Mouse (Mus musculus) kidney, embryonic 16.5 days (tissue): Measurements from ENCODE around the gene Fam173a. TPM values are rescaled to one million over a fixed set of nuclear protein-coding genes. Genes with fewer than 3 reads are reported as not detected.

Source experiments
- ATAC-seq: fragments of 200-750 bp; cut with Nextera tagmentation; 2 replicates; pipeline ENCODE4 v1.8.0; 2017; ENCODE audit warnings: moderate TSS enrichment; ENCODE audit not compliant: low FRiP score, low TSS enrichment
- H3K27ac ChIP-seq: fragments of 300-500 bp; sonication (generic); 2 replicates; pipeline ENCODE4 v1.5.1; 2014; ENCODE audit warnings: low read length
- H3K27me3 ChIP-seq: fragments of 300-500 bp; sonication (generic); 2 replicates; pipeline ENCODE4 v1.6.1; 2014; ENCODE audit warnings: low read length, control low read depth, mixed read lengths; ENCODE audit not compliant: insufficient read depth
- H3K36me3 ChIP-seq: fragments of 300-500 bp; sonication (generic); 2 replicates; pipeline ENCODE4 v1.6.1; 2014; ENCODE audit warnings: low read length, control low read depth, mixed read lengths; ENCODE audit not compliant: insufficient read depth
- H3K4me1 ChIP-seq: fragments of 300-500 bp; sonication (generic); 2 replicates; pipeline ENCODE4 v1.6.1; 2014; ENCODE audit warnings: low read length, control low read depth, mixed read lengths; ENCODE audit not compliant: insufficient read depth
- H3K4me2 ChIP-seq: fragments of 300-500 bp; sonication (generic); replicated peaks from 2 replicates; pipeline ENCODE4 v1.6.1; 2014; ENCODE audit warnings: low read depth, low read length
- H3K4me3 ChIP-seq: fragments of 300-500 bp; sonication (generic); 2 replicates; pipeline ENCODE4 v1.5.1; 2014; ENCODE audit warnings: mild to moderate bottlenecking, low read length
- H3K9ac ChIP-seq: fragments of 300-500 bp; sonication (generic); replicated peaks from 2 replicates; pipeline ENCODE4 v1.6.1; 2014; ENCODE audit warnings: low read length
- H3K9me3 ChIP-seq: fragments of 300-500 bp; sonication (generic); 2 replicates; pipeline ENCODE4 v1.6.1; 2016; ENCODE audit warnings: low read length, control low read depth
- WGBS: fragments of 180-500 bp; shearing (Covaris S2); extraction: QIAGEN DNeasy Blood & Tissue Kit; methylation state at CpG from one replicate; pipeline ENCODE4 v1.1.7; 2014; 5-methylcytosine and 5-hydroxymethylcytosine counted together
- polyA plus RNA-seq: library from polyadenylated mRNA; unstranded; fragments of >200 nt; fragmentation: Nextera tagmentation; extraction: Ambion mirVana; gene quantifications from 2 replicates; pipeline ENCODE4 v1.2.1, GENCODE M21; 2015

Gene Fam173a
- polyA plus RNA-seq, 1 experiment from 2014 or later = 109 TPM

DNA sequence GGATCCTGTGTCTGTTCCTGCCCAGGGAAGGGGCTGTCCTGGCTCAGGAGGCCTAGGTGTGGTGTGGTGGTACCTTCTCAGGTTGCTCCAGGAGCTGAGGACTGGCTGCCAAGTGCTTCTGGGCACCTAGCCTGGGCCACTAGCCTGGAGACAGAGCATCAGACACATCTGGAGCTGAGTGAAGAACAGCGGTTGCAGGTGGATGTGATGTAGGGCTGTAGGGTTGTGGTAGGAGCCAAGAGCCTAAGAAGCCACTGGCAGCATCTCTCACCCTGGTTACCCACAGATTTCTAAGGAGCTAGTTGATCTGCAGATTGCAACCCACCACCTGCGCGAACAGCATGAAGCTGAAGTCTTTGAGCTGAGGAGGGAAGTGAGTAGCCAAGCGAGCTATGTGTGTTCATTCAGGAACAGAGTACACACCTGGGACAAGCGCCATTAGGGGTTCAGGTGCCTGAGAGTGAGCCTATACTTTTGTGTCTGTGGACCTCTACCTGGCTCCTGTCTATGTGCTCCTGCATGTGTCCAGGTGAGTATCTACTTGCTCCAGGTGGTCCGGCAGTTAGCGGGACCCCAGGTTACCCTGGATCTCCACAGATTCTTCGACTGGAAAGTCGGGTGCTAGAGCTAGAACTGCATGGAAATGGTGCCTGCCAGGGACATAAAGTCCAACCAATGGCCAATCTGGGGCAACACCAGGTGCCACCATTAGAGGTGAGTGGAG is 5.8 kb downstream of the Fam173a start:
- Histone ChIP-seq H3K27me3 (no peaks in the 10 kb centered on the region), H3K9ac (no peak overlapping the region), H3K4me3 (no peak overlapping the region), H3K4me2 (no peak overlapping the region), H3K27ac (no peak overlapping the region), H3K36me3 (peaks cover 16% of the 10 kb centered on the region), H3K4me1 (peaks cover 29% of the 10 kb centered on the region), H3K9me3 (no peaks in the 10 kb centered on the region)
- 91% methylated on average over 9 of the region's 9 CpGs for WGBS
- no peak for ATAC-seq

DNA sequence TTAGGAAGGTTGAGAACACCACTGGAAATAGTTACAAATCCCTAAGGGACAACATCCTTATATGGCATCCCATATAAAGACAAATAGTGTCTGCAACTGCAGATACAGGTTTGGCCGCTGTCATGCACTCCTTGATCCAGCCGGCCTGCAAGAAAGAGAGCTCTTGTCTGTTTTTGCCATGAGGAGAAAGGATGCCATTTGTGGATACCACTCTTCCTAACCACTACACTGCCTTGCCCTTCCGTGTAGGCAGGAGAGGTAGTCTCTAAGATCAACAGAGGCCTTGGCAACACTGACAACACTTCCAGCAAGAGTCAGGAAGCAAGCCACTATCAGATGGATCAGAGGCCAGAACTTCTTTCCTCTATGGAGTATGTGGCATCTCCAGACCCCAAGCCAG is 6.4 kb downstream of the Fam173a start, which contains the start of gene Ccdc78:
Ccdc78 (plus strand) TSS at position 301 of the 400 bp plus-strand sequence.
- H3K36me3 ChIP-seq = peaks cover 22% of the 10 kb centered on the region
- WGBS = 78% methylated on average over 3 of the region's 3 CpGs

DNA sequence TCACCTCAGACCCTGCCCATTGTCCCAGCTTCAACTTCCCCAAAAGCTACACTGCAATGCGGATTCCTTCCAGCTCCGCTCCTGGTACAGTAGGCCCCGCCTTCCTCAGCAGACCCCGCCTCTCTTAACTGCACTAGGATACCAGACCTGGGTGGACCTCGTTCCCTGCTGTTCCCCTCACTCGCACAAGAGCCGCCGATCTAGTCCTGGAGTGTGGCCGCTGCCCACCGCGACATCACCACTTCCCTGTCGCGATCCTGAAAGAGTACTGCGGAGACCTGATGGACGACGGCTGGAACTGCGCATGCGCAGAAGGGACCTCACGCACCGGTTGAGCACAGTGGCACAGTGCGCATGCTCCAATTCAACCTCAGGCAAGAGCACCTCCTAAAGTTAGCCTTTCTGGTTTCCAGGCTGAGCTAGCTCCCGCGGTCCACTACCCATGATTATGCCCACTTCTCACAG is 7.4 kb downstream of the Fam173a start, which contains the start of gene Haghl:
Haghl (minus strand) TSS at position 393 of the 465 bp plus-strand sequence.
- WGBS = under 1% methylated on average over 23 of the region's 23 CpGs
- H3K9me3 ChIP-seq = no peaks in the 10 kb centered on the region
- peaks cover 30% of the 10 kb centered on the region for H3K36me3 ChIP-seq
- H3K4me2 ChIP-seq = peak within 1 kb of the TSS; percentile 90
- peaks cover 16% of the 10 kb centered on the region for H3K4me1 ChIP-seq
- peak within 1 kb of the TSS; percentile 86 for H3K9ac ChIP-seq
- no peaks in the 10 kb centered on the region for H3K27me3 ChIP-seq
- peak; percentile 79 for ATAC-seq
- H3K4me3 ChIP-seq = peak within 1 kb of the TSS; percentile 85
- peak within 1 kb of the TSS; percentile 95 for H3K27ac ChIP-seq

More for the DNA sequence above, 6.4 kb downstream of the Fam173a start, which contains the start of gene Ccdc78:
- peak within 1 kb of the TSS; percentile 86 for H3K9ac ChIP-seq
- no peaks in the 10 kb centered on the region for H3K27me3 ChIP-seq
- H3K4me3 ChIP-seq = peak within 1 kb of the TSS; percentile 85
- no peak for ATAC-seq
- H3K9me3 ChIP-seq = no peaks in the 10 kb centered on the region
- H3K27ac ChIP-seq = peak within 1 kb of the TSS; percentile 95
- peaks cover 26% of the 10 kb centered on the region for H3K4me1 ChIP-seq
- H3K4me2 ChIP-seq = peak within 1 kb of the TSS; percentile 90

DNA sequence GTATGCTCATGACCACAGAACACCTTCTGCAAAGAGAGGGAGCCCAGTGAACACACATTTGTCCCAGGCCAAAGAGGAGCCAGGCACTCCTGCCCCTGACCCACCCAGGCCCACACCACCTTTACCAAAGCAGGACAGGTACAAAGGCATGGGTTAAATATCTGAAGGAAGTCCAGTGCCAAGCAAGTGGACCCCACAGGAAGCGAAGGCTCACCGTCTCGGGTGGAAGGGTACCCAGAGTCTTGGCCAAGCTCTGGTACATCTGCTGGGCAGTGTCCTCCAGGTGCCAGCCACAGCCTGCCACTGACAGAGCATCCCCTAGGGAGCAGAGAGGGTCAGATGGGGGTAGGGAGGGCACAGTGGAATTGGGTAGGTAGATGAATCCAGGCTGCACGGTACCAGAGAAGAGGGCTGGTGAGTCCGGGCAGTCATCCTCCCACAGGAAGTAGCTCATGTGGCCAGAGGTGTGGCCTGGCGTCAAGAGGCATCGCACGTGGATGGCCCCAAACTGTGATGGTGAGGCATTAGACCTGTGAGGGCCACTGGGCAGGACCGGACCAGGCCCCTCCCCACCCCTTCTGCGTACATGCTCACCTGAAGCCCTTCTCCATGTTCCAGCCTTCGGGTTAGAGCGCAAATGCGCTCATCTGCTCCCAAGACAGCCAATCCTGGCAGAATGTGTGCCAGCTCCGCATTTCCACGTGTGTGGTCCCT is 8.7 kb downstream of the Fam173a start:
- no peak for ATAC-seq
- Histone ChIP-seq H3K4me1 (peaks cover 16% of the 10 kb centered on the region), H3K27me3 (no peaks in the 10 kb centered on the region), H3K4me3 (peak overlapping the region; percentile 85), H3K9ac (peak overlapping the region; percentile 86), H3K9me3 (no peaks in the 10 kb centered on the region), H3K4me2 (peak overlapping the region; percentile 90), H3K36me3 (peaks cover 36% of the 10 kb centered on the region), H3K27ac (no peak overlapping the region)
- 71% methylated on average over 15 of the region's 15 CpGs for WGBS

DNA sequence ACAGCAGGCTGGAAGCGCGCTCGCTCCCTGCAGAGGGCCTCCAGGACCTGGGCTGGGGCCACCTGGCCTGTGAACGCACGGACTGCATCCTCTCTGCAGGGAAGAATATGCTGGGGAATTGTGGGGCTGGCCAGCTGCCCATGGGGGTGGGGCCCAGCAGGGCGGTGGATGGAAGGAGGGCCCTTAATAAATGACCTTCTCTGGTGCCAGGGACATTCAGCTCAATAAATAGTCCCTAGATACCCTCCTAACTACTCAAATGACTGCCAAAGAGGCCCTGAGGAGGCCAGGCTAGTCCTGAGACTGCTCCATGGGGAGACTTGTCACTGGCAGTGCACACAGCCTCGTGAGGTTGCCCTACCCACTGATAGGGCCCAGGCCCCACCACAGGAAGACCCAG is 9.6 kb downstream of the Fam173a start:
- Histone ChIP-seq H3K27ac (no peak overlapping the region), H3K9ac (no peak overlapping the region), H3K27me3 (no peaks in the 10 kb centered on the region), H3K9me3 (no peaks in the 10 kb centered on the region), H3K36me3 (peaks cover 36% of the 10 kb centered on the region), H3K4me3 (no peak overlapping the region), H3K4me1 (peaks cover 16% of the 10 kb centered on the region), H3K4me2 (no peak overlapping the region)
- 81% methylated on average over 7 of the region's 7 CpGs for WGBS
- no peak for ATAC-seq

DNA sequence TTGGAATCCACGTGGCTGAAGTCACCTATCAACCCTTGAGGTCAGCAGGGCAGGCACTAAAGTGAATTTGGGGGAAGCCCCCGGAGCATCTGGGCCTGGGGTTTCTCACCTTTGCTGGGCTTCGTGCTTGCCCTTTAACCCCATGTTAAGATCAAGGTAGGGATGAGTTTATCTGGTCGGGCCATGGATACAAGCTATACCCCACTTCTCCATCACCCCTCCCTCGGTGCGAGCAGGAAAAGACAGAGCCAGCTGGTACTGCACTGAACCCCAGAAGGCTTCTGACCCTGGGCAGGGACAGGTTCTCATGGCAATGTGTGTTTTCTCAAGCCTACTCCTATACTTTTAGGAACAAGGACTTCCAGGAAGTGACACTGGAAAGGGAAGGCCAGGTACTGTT is 11.4 kb downstream of the Fam173a start:
- H3K9ac ChIP-seq = no peak overlapping the region
- H3K4me1 ChIP-seq = peaks cover 16% of the 10 kb centered on the region
- H3K27me3 ChIP-seq = no peaks in the 10 kb centered on the region
- WGBS = 70% methylated on average over 6 of the region's 6 CpGs
- no peak overlapping the region for H3K4me3 ChIP-seq
- H3K36me3 ChIP-seq = peaks cover 45% of the 10 kb centered on the region
- no peaks in the 10 kb centered on the region for H3K9me3 ChIP-seq
- no peak overlapping the region for H3K4me2 ChIP-seq
- ATAC-seq = no peak
- H3K27ac ChIP-seq = no peak overlapping the region

DNA sequence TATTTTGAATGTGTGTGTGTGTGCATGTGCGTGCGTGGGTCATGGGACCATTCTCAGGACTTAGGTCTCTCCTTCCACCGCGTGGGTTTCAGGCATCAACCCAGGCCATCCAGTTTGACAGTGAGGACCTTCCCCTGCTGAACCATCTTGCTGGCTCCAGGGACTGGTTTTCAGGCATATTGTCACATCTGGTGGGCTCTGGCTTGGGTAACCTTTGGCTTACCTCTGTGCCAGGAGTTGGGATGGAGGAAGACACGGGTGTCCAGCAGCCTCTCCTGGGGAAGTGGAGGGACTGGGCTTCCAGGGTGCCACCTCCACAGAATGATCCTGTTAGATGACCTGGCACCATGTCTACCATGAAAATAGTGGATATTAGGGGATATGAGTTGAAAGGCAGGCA is 14.8 kb downstream of the Fam173a start:
- Histone ChIP-seq H3K9me3 (no peaks in the 10 kb centered on the region), H3K4me2 (no peak overlapping the region), H3K27me3 (no peaks in the 10 kb centered on the region), H3K27ac (no peak overlapping the region), H3K36me3 (peaks cover 41% of the 10 kb centered on the region), H3K4me1 (peaks cover 8% of the 10 kb centered on the region), H3K9ac (no peak overlapping the region), H3K4me3 (no peak overlapping the region)
- 94% methylated on average over 5 of the region's 5 CpGs for whole genome bisulfite sequencing
- ATAC-seq = no peak

DNA sequence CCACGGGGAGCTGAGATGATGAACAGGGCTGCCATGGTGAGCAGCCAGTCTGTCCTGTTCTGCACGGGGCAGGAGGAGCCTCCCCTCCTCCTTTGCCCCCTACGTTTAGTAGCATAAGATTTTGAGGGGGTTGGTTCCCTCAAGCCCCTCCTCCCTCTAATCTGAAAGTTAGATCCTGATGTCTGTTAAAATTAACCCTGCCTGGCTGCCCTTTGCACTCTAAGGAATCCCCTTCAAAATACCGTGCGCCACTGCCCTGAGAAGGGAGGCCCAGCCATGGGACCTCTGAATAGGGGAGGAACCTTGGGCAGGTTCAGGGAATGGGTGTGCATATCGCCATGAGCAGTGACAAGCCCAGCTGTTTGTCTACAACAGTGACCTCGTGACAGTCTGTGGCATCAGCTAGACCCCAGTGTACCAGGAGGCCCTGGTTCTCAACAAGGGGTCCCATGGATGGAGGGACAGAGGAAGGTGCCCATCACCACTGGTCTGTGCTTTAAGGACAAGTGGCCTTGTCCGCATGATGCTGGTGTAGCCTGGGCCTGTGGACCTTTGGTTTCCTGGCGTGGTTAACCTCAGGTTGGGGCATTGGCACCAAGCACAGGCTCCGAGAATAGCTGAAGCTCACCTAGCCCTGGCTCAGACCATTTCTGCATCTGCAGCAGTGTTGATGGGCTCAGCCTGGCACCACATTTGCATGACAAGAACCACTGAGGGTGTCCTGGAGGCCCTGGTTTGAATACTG is 17.2 kb downstream of the Fam173a start:
- H3K4me3 ChIP-seq = no peak overlapping the region
- peaks cover 19% of the 10 kb centered on the region for H3K36me3 ChIP-seq
- peaks cover 8% of the 10 kb centered on the region for H3K4me1 ChIP-seq
- no peaks in the 10 kb centered on the region for H3K9me3 ChIP-seq
- no peaks in the 10 kb centered on the region for H3K27me3 ChIP-seq
- ATAC-seq = peak; percentile 33; the same call in 1 of the 2 replicates
- 69% methylated on average over 10 of the region's 10 CpGs for WGBS
- H3K27ac ChIP-seq = no peak overlapping the region
- no peak overlapping the region for H3K4me2 ChIP-seq
- no peak overlapping the region for H3K9ac ChIP-seq

DNA sequence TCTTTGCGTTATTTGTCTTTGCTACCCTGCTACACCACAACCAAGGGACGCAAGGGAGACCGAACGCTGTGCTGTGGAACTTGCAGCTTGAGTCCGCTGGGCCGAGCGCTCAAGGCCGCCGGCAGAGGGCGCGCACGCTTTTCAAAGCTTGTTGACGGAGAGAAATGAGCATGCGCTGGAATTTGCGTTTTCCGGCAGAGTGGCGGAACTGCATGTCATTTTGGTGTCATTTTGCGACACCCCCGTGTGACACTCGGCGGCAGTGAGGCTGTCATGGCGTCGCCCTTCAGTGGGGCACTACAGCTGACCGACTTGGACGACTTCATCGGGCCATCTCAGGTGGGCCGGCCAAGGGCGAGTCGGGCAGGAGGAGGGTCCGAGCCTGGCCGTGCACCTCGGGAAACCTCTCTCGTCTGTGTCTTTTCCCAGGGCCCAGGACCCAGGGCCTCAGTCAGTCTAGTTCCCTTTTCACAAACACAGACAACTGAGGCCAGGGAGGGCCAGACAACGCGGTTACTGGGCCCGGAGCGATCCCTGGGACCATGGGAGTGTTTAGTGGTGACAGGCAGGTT is 19.1 kb downstream of the Fam173a start, which contains the start of gene Narfl:
Narfl (plus strand) TSS at position 228 of the 572 bp plus-strand sequence.
- ATAC-seq = peak; percentile 90
- H3K4me1 ChIP-seq = peaks cover 8% of the 10 kb centered on the region
- peak within 1 kb of the TSS; percentile 67 for H3K4me3 ChIP-seq
- H3K27ac ChIP-seq = no peak within 1 kb of the TSS
- under 1% methylated on average over 37 of the region's 37 CpGs for WGBS
- peaks cover 9% of the 10 kb centered on the region; the same call in 1 of the 2 replicates for H3K36me3 ChIP-seq
- no peaks in the 10 kb centered on the region for H3K9me3 ChIP-seq
- 0 out of 2 replicates have a peak, but pooled peaks cover 7% of the 10 kb centered on the region for H3K27me3 ChIP-seq
- peak within 1 kb of the TSS; percentile 67 for H3K4me2 ChIP-seq
- H3K9ac ChIP-seq = peak within 1 kb of the TSS; percentile 79
